Mouse (Mus musculus) MEL (cell line): ENCODE data around the gene Il6ra. TPM values are rescaled to one million over a fixed set of nuclear protein-coding genes. Genes with fewer than 3 reads are reported as not detected.

ENCODE experiments used
- DNase-seq: peaks from one replicate; pipeline ENCODE4 v3.0.0; 2011; ENCODE audit warnings: low read depth, low spot score
- H3K27ac ChIP-seq: 2 replicates; pipeline ENCODE4 v1.5.1; 2012; ENCODE audit warnings: low read depth, mild to moderate bottlenecking, control low read depth, low read length, moderate library complexity; ENCODE audit not compliant: control insufficient read depth
- H3K27me3 ChIP-seq, 2 experiments: fragments of 150-350 bp in 1 of 2; sonication (generic) in 1 of 2; 2 replicates each; pipeline ENCODE4 v1.6.1; 2012; ENCODE audit warnings: low read length in 2 of 2, mild to moderate bottlenecking in 2 of 2, improper control_type of control experiment in 1 of 2, moderate library complexity in 1 of 2; ENCODE audit not compliant: insufficient read depth in 2 of 2, control insufficient read depth in 1 of 2
- H3K36me3 ChIP-seq, 2 experiments: 2 replicates each; pipeline ENCODE4 v1.6.1; 2012 to 2014; ENCODE audit warnings: low read length in 2 of 2, improper control_type of control experiment in 1 of 2, inconsistent platforms in 1 of 2, mild to moderate bottlenecking in 1 of 2; ENCODE audit not compliant: insufficient read depth in 2 of 2, control insufficient read depth in 1 of 2
- H3K4me1 ChIP-seq, 2 experiments: fragments of 150-350 bp in 1 of 2; sonication (generic) in 1 of 2; 2 replicates each; pipeline ENCODE4 v1.6.1; 2012; ENCODE audit warnings: low read length in 2 of 2, improper control_type of control experiment in 1 of 2, mild to moderate bottlenecking in 1 of 2; ENCODE audit not compliant: insufficient read depth in 2 of 2, control insufficient read depth in 1 of 2
- H3K4me3 ChIP-seq, 2 experiments: fragments of 150-350 bp in 1 of 2; sonication (generic) in 1 of 2; 2 replicates each; pipeline ENCODE4 v1.5.1; 2012; ENCODE audit warnings: low read depth in 2 of 2, low read length in 2 of 2, mild to moderate bottlenecking in 2 of 2, moderate library complexity in 2 of 2, control low read depth in 1 of 2, improper control_type of control experiment in 1 of 2; ENCODE audit not compliant: control insufficient read depth in 1 of 2, insufficient read depth in 1 of 2
- H3K79me2 ChIP-seq: 2 replicates; pipeline ENCODE4 v1.6.1; 2012; ENCODE audit warnings: mild to moderate bottlenecking, low read length, moderate library complexity; ENCODE audit not compliant: control insufficient read depth, poor library complexity, insufficient read depth
- H3K9ac ChIP-seq: 2 replicates; pipeline ENCODE4 v1.6.1; 2012; ENCODE audit warnings: low read depth, mild to moderate bottlenecking, control low read depth, low read length, moderate library complexity; ENCODE audit not compliant: control insufficient read depth, poor library complexity, severe bottlenecking
- H3K9me3 ChIP-seq: fragments of 150-350 bp; sonication (generic); replicated peaks from 2 replicates; pipeline ENCODE4 v1.6.1; 2012; ENCODE audit warnings: mild to moderate bottlenecking, low read length, improper control_type of control experiment, moderate library complexity; ENCODE audit not compliant: insufficient read depth
- CHD2 ChIP-seq: IDR thresholded peaks from 2 replicates; pipeline ENCODE4 v1.6.1; 2011; ENCODE audit warnings: low read length, improper control_type of control experiment
- CTCF ChIP-seq, 3 experiments: IDR thresholded peaks in 2 of 3; conservative IDR thresholded peaks in 1 of 3; 2 replicates each; pipeline ENCODE4 v1.5.1; 2011 to 2012; ENCODE audit warnings: low read length in 3 of 3, low read depth in 2 of 3, mild to moderate bottlenecking in 2 of 3, improper control_type of control experiment in 1 of 3, inconsistent platforms in 1 of 3, mixed read lengths in 1 of 3, moderate library complexity in 1 of 3; ENCODE audit not compliant: control insufficient read depth in 1 of 3, insufficient read depth in 1 of 3, poor library complexity in 1 of 3, severe bottlenecking in 1 of 3
- E2F4 ChIP-seq: IDR thresholded peaks from 2 replicates; pipeline ENCODE4 v1.6.1; 2011; ENCODE audit warnings: low read depth, low read length, improper control_type of control experiment, borderline replicate concordance
- ELF1 ChIP-seq: IDR thresholded peaks from 2 replicates; pipeline ENCODE4 v1.6.1; 2014; ENCODE audit warnings: low read depth, mild to moderate bottlenecking, inconsistent platforms, low read length, improper control_type of control experiment, moderate library complexity
- ETS1 ChIP-seq: IDR thresholded peaks from 2 replicates; pipeline ENCODE4 v1.6.1; 2012; ENCODE audit warnings: low read depth, mild to moderate bottlenecking, inconsistent platforms, low read length, improper control_type of control experiment, moderate library complexity
- GABPA ChIP-seq: IDR thresholded peaks from 2 replicates; pipeline ENCODE4 v1.6.1; 2012; ENCODE audit warnings: low read depth, mild to moderate bottlenecking, inconsistent platforms, low read length, improper control_type of control experiment, moderate library complexity
- GATA1 ChIP-seq: IDR thresholded peaks from 2 replicates; pipeline ENCODE4 v1.6.1; 2011; ENCODE audit warnings: low read depth, low read length, improper control_type of control experiment
- HCFC1 ChIP-seq: IDR thresholded peaks from 2 replicates; pipeline ENCODE4 v1.6.1; 2012; ENCODE audit warnings: low read depth, mild to moderate bottlenecking, inconsistent platforms, low read length, improper control_type of control experiment, moderate library complexity
- MAFK ChIP-seq: IDR thresholded peaks from 2 replicates; pipeline ENCODE4 v1.6.1; 2011; ENCODE audit warnings: low read depth, mild to moderate bottlenecking, low read length, improper control_type of control experiment, borderline replicate concordance
- MAX ChIP-seq: IDR thresholded peaks from 2 replicates; pipeline ENCODE4 v1.6.1; 2011; ENCODE audit warnings: low read length, improper control_type of control experiment
- MAZ ChIP-seq: IDR thresholded peaks from 2 replicates; pipeline ENCODE4 v1.6.1; 2012; ENCODE audit warnings: low read depth, mild to moderate bottlenecking, inconsistent platforms, low read length, improper control_type of control experiment
- MEF2A ChIP-seq: IDR thresholded peaks from 2 replicates; pipeline ENCODE4 v1.6.1; 2014; ENCODE audit warnings: low read depth, mild to moderate bottlenecking, inconsistent platforms, low read length, improper control_type of control experiment; ENCODE audit not compliant: poor library complexity, insufficient replicate concordance, severe bottlenecking; ENCODE audit errors: extremely low read depth
- MXI1 ChIP-seq: IDR thresholded peaks from 2 replicates; pipeline ENCODE4 v1.6.1; 2011; ENCODE audit warnings: mild to moderate bottlenecking, low read depth, low read length, improper control_type of control experiment
- MYB ChIP-seq: IDR thresholded peaks from 2 replicates; pipeline ENCODE4 v1.6.1; 2011; ENCODE audit warnings: mild to moderate bottlenecking, low read depth, low read length, improper control_type of control experiment
- NELFE ChIP-seq: IDR thresholded peaks from 2 replicates; pipeline ENCODE4 v1.6.1; 2011; ENCODE audit warnings: low read depth, low read length, improper control_type of control experiment
- NRF1 ChIP-seq: IDR thresholded peaks from 2 replicates; pipeline ENCODE4 v1.6.1; 2014; ENCODE audit warnings: low read depth, mild to moderate bottlenecking, inconsistent platforms, low read length, improper control_type of control experiment, moderate library complexity; ENCODE audit not compliant: poor library complexity, insufficient read depth, severe bottlenecking
- POLR2A ChIP-seq, 2 experiments: IDR thresholded peaks; 2 replicates each; pipeline ENCODE4 v1.6.1; 2011 to 2012; ENCODE audit warnings: low read length in 2 of 2, mild to moderate bottlenecking in 2 of 2, control low read depth in 1 of 2, improper control_type of control experiment in 1 of 2, low read depth in 1 of 2, moderate library complexity in 1 of 2; ENCODE audit not compliant: control insufficient read depth in 1 of 2, insufficient read depth in 1 of 2, poor library complexity in 1 of 2
- SIN3A ChIP-seq: IDR thresholded peaks from 2 replicates; pipeline ENCODE4 v1.6.1; 2012; ENCODE audit warnings: low read length, improper control_type of control experiment, inconsistent platforms
- SMC3 ChIP-seq: IDR thresholded peaks from 2 replicates; pipeline ENCODE4 v1.6.1; 2011; ENCODE audit warnings: low read depth, low read length, improper control_type of control experiment
- TAL1 ChIP-seq: IDR thresholded peaks from 2 replicates; pipeline ENCODE4 v1.6.1; 2012; ENCODE audit warnings: mild to moderate bottlenecking, inconsistent platforms, low read length, moderate library complexity, mixed read lengths
- TCF12 ChIP-seq: IDR thresholded peaks from 2 replicates; pipeline ENCODE4 v1.6.1; 2014; ENCODE audit warnings: low read depth, mild to moderate bottlenecking, inconsistent platforms, low read length, improper control_type of control experiment, moderate library complexity
- UBTF ChIP-seq: IDR thresholded peaks from 2 replicates; pipeline ENCODE4 v1.6.1; 2012; ENCODE audit warnings: low read depth, mild to moderate bottlenecking, inconsistent platforms, low read length, improper control_type of control experiment, moderate library complexity, borderline replicate concordance; ENCODE audit not compliant: insufficient read depth
- USF2 ChIP-seq, 2 experiments: IDR thresholded peaks; 2 replicates each; pipeline ENCODE4 v1.6.1; 2011 to 2012; ENCODE audit warnings: improper control_type of control experiment in 2 of 2, low read length in 2 of 2, borderline replicate concordance in 1 of 2, inconsistent platforms in 1 of 2, low read depth in 1 of 2, mild to moderate bottlenecking in 1 of 2; ENCODE audit not compliant: insufficient read depth in 1 of 2
- ZC3H11A ChIP-seq: IDR thresholded peaks from 2 replicates; pipeline ENCODE4 v1.6.1; 2012; ENCODE audit warnings: low read depth, mild to moderate bottlenecking, inconsistent platforms, low read length, improper control_type of control experiment
- ZKSCAN1 ChIP-seq: IDR thresholded peaks from 2 replicates; pipeline ENCODE4 v1.6.1; 2012; ENCODE audit warnings: low read depth, mild to moderate bottlenecking, inconsistent platforms, low read length, improper control_type of control experiment, moderate library complexity
- ZMIZ1 ChIP-seq: IDR thresholded peaks from 2 replicates; pipeline ENCODE4 v1.6.1; 2012; ENCODE audit warnings: low read depth, mild to moderate bottlenecking, inconsistent platforms, low read length, improper control_type of control experiment, moderate library complexity
- polyA plus RNA-seq, 2 experiments: library from polyadenylated mRNA; stranded (reverse) in 1 of 2; unstranded in 1 of 2; fragments of >175 nt in 1 of 2; fragments of >200 nt in 1 of 2; gene quantifications; 2 replicates each; pipeline versions ENCODE4 v1.2.1 to v1.2.4; 2012; ENCODE audit warnings: low replicate concordance in 2 of 2, low read depth in 1 of 2; ENCODE audit not compliant: insufficient read length in 2 of 2, insufficient read depth in 1 of 2, missing spikeins in 1 of 2
- total RNA-seq: library from RNA; depleted of rRNA; stranded (reverse); fragments of 300-350 nt; gene quantifications from 2 replicates; pipeline ENCODE4 v1.2.3, GENCODE M21; 2012

Gene Il6ra
- total and polyA plus RNA-seq, 3 experiments = 0.15 to 3.4 TPM; not detected in 1

DNA sequence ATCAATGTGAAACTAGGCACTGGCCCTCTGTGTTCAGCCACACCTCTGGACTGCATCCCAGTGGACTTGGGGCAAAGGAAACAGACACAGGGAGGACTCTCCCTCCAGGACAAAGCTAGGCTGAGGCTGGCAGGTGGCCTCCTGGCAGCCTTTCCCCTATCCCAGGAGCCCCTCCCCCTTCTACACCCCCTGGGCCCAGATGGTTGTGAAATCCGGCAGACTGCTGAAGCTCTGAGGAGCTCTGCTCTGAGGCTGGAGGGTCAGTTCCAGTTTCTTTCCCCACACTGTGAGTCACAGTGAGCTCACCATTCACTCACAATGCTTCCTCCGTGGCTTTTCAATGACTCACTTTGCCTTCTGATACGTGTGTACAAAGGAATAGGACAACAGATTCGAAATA, 51.9 kb downstream of the Il6ra start:
- Histone ChIP-seq H3K27ac (no peak overlapping the region), H3K9ac (no peak overlapping the region), H3K4me1 (peaks cover 1 to 9% of the 10 kb centered on the region in 2 experiments; a peak in 3 of 4 replicates)

DNA sequence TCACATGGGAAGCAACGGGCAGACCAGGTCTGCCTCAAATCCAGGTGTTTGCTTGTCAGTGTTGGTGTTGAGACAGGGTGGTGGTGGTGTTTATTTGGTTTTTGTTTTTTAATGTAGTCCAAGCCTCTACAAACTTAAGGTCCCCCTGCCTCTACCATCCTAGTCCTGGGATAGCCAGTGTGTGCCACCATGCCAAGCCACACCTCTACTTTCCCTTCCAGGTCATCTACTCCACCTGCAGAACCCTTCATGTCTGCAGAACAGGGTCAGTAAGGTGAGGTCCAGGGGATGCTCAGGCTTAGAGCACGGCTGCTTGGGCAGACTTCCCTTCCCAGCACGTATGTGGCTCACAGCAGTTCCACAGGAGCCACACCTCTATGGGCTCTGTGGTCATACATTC, 52.7 kb downstream of the Il6ra start:
- DNase-seq = no peak
- no peaks in the 10 kb centered on the region for H3K79me2 ChIP-seq
- peaks cover 0 to 10% of the 10 kb centered on the region in 2 experiments; a peak in 2 of 4 replicates for H3K36me3 ChIP-seq
- TF ChIP-seq CHD2 = no peak
- TF ChIP-seq MEF2A = no peak
- TF ChIP-seq SMC3 = no peak
- TF ChIP-seq NELFE = no peak
- no peak for TF ChIP-seq MAZ
- no peak for TF ChIP-seq NRF1
- no peaks in the 10 kb centered on the region for H3K9me3 ChIP-seq
- H3K27me3 ChIP-seq = no peaks in the 10 kb centered on the region
- H3K9ac ChIP-seq = no peak overlapping the region
- H3K4me3 ChIP-seq = no peak overlapping the region
- no peak overlapping the region for H3K27ac ChIP-seq
- H3K4me1 ChIP-seq = peaks cover 1 to 9% of the 10 kb centered on the region in 2 experiments; a peak in 3 of 4 replicates

More for the DNA sequence above, 51.9 kb downstream of the Il6ra start:
- TF ChIP-seq TAL1 (no peak), SMC3 (no peak), GATA1 (no peak), HCFC1 (no peak), ZC3H11A (no peak), MAX (no peak), MAFK (no peak), SIN3A (no peak), CHD2 (no peak), GABPA (no peak), POLR2A (IDR thresholded peaks at IDR 0.05; ENCODE audit: control insufficient read depth in 1 of 2, insufficient read depth in 1 of 2, low read depth in 1 of 2, low read length in 2 of 2, poor library complexity in 1 of 2) (no peak)
- DNase-seq = no peak
- H3K4me3 ChIP-seq = no peak overlapping the region
- no peaks in the 10 kb centered on the region for H3K27me3 ChIP-seq
- H3K9me3 ChIP-seq = no peaks in the 10 kb centered on the region
- peaks cover 0 to 10% of the 10 kb centered on the region in 2 experiments; a peak in 2 of 4 replicates for H3K36me3 ChIP-seq
- H3K79me2 ChIP-seq = no peaks in the 10 kb centered on the region

GRCm38 (mm10) chr3:89859936-89860335, 53.1 kb downstream of the Il6ra start:
- Histone ChIP-seq H3K79me2 (no peaks in the 10 kb centered on the region), H3K27me3 (no peaks in the 10 kb centered on the region), H3K4me1 (peaks cover 1 to 9% of the 10 kb centered on the region in 2 experiments; a peak in 3 of 4 replicates), H3K9ac (no peak overlapping the region), H3K9me3 (no peaks in the 10 kb centered on the region), H3K4me3 (no peak overlapping the region), H3K27ac (no peak overlapping the region), H3K36me3 (peaks cover 0 to 10% of the 10 kb centered on the region in 2 experiments; a peak in 2 of 4 replicates)
- no peak for DNase-seq
- TF ChIP-seq GATA1 (no peak), USF2 (IDR thresholded peaks at IDR 0.05; ENCODE audit: borderline replicate concordance in 1 of 2, insufficient read depth in 1 of 2, low read depth in 1 of 2, low read length in 2 of 2) (no peak), TCF12 (no peak), ZMIZ1 (no peak), MXI1 (no peak), ETS1 (no peak), UBTF (no peak), ELF1 (no peak), POLR2A (IDR thresholded peaks at IDR 0.05; ENCODE audit: control insufficient read depth in 1 of 2, insufficient read depth in 1 of 2, low read depth in 1 of 2, low read length in 2 of 2, poor library complexity in 1 of 2) (no peak), MYB (no peak), E2F4 (no peak), ZKSCAN1 (no peak), MEF2A (no peak), CTCF (IDR thresholded peaks at IDR 0.05 in 2 of 3, conservative IDR thresholded peaks at IDR 0.05 in 1 of 3; ENCODE audit: control insufficient read depth in 1 of 3, insufficient read depth in 1 of 3, low read depth in 2 of 3, low read length in 3 of 3, poor library complexity in 1 of 3, severe bottlenecking in 1 of 3) (no peak)
